Mouse (Mus musculus) heart, adult 2 months (tissue): ENCODE data around the gene Gm49388.

Experiments
- CTCF ChIP-seq: fragments of 200-600 bp; IDR thresholded peaks from 2 replicates; pipeline ENCODE4 v1.8.1; 2022; ENCODE audit warnings: antibody characterized with exemption, mild to moderate bottlenecking, moderate library complexity
- EP300 ChIP-seq: fragments of 200-500 bp; IDR thresholded peaks from 2 replicates; pipeline ENCODE4 v1.6.1; 2011; ENCODE audit warnings: low read depth, low read length, control low read depth; ENCODE audit not compliant: insufficient read depth
- POLR2A ChIP-seq: fragments of 200-500 bp; IDR thresholded peaks from 2 replicates; pipeline ENCODE4 v1.6.1; 2011; ENCODE audit warnings: mild to moderate bottlenecking, low read depth, low read length, control low read depth; ENCODE audit not compliant: insufficient read depth

- TF ChIP-seq CTCF (no peak), POLR2A (no peak), EP300 (no peak)
Measured at GRCm38 (mm10) chr7:127759716-127760115, 25.7 kb upstream of the Gm49388 start.
